Mouse (Mus musculus) adipose tissue, adult 10 weeks (tissue): ENCODE results near the gene Olfr1245. TPM values are rescaled to one million over a fixed set of nuclear protein-coding genes. Genes with fewer than 3 reads are reported as not detected.

Experiments used
- polyA plus RNA-seq: library from polyadenylated mRNA; stranded (reverse); fragments of 350-450 nt; fragmentation: Illumina TruSeq; extraction: RNeasy Lipid Tissue Mini Kit (QIAGEN cat#74804); gene quantifications from one replicate; pipeline ENCODE4 v1.2.3, GENCODE M21; 2014; ENCODE audit warnings: low read depth, low replicate concordance

Gene Olfr1245
- polyA plus RNA-seq, result not detected

GRCm38 (mm10) chr2:89578347-89578746 is at the start of gene Olfr1245:
Gene Olfr1245 (minus strand): TSS chr2:89578447.

GRCm38 (mm10) chr2:89618145-89618544 is 39.9 kb upstream of the Olfr1245 start, which contains the start of gene Olfr1248:
Gene Olfr1248 (minus strand): TSS chr2:89618245.

GRCm38 (mm10) chr2:89614030-89614429 is 35.8 kb upstream of the Olfr1245 start, which contains the start of gene Olfr1247:
Gene Olfr1247 (minus strand): TSS chr2:89614130.

GRCm38 (mm10) chr2:89593057-89593456 is 14.8 kb upstream of the Olfr1245 start, which contains the start of gene Olfr1246:
Gene Olfr1246 (minus strand): TSS chr2:89593157.

GRCm38 (mm10) chr2:89531387-89531786 is 46.9 kb downstream of the Olfr1245 start, which contains the start of gene Olfr1243:
Gene Olfr1243 (minus strand): TSS chr2:89531487.

Other genes starting within 250 kb of the Olfr1245 start
- not detected for gene Olfr1232, start 248.8 kb downstream of the Olfr1245 start, polyA plus RNA-seq
- gene Olfr1233, start 236.0 kb downstream of the Olfr1245 start, polyA plus RNA-seq, result not detected
- gene Olfr1234, start 213.6 kb downstream of the Olfr1245 start, polyA plus RNA-seq, result not detected
- not detected for gene Olfr1238, start 168.8 kb downstream of the Olfr1245 start, polyA plus RNA-seq
- not detected for gene Olfr1239, start 158.0 kb downstream of the Olfr1245 start, polyA plus RNA-seq
- not detected for gene Olfr1240, start 135.4 kb downstream of the Olfr1245 start, polyA plus RNA-seq
- gene Olfr1241, start 91.3 kb downstream of the Olfr1245 start, polyA plus RNA-seq, result not detected
- not detected for gene Olfr1242, start 80.1 kb downstream of the Olfr1245 start, polyA plus RNA-seq
- gene Olfr1243, start 47.0 kb downstream of the Olfr1245 start, polyA plus RNA-seq, result not detected
- gene Olfr1246, start 14.7 kb upstream of the Olfr1245 start, polyA plus RNA-seq, result not detected
- not detected for gene Olfr1247, start 35.7 kb upstream of the Olfr1245 start, polyA plus RNA-seq
- gene Olfr1248, start 39.8 kb upstream of the Olfr1245 start, polyA plus RNA-seq, result not detected
- gene Olfr1249, start 56.5 kb upstream of the Olfr1245 start, polyA plus RNA-seq, result not detected
- gene Olfr1250, start 83.0 kb upstream of the Olfr1245 start, polyA plus RNA-seq, result not detected
- gene Olfr1251, start 93.5 kb upstream of the Olfr1245 start, polyA plus RNA-seq, result not detected
- gene Olfr1252, start 146.6 kb upstream of the Olfr1245 start, polyA plus RNA-seq, result not detected
- not detected for gene Olfr1253, start 178.6 kb upstream of the Olfr1245 start, polyA plus RNA-seq
- gene Olfr1254, start 215.2 kb upstream of the Olfr1245 start, polyA plus RNA-seq, result not detected
- gene Olfr1255, start 233.6 kb upstream of the Olfr1245 start, polyA plus RNA-seq, result not detected